8 mouse cellular contexts compared by ENCODE assay signal in the genomic region with DNA sequence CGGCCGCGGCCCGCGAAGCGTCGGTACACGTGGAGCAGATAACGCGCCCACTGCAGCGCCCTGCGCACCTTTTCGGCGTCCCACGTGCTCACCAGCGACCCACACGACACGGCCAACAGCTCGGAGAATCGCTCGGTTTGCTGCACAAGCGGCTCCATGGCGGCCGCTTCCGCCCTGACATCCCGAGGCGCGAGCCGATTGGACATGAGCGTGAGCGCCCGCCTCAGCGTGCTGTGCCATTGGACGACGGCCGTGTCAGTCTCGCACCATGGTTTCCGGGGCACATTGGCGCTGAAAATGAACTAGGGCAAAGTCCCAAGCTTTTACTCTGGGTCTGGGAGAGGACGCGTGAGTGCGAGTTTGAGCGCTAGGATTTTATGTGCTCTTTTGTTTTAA. TPM values are rescaled to one million over a fixed set of nuclear protein-coding genes. Genes with fewer than 3 reads are reported as not detected.
DNase-seq lines count a peak whose midpoint lies in the region; ATAC-seq and TF ChIP-seq lines count a peak whose summit lies in the region.

A gene (minus strand): TSS at position 171 of the 396 bp plus-strand sequence.

- no peak for TF ChIP-seq CTCF in lung, adult 2 months (IDR thresholded peaks at IDR 0.05; ENCODE audit: insufficient read depth, low read length)

- H3K9me3 ChIP-seq in ES-E14 (ENCODE audit: control insufficient read depth, insufficient read depth, low read depth, low read length): no peaks in the 10 kb centered on the region
- no peaks in the 10 kb centered on the region for H3K9me3 ChIP-seq in forebrain, embryonic 15.5 days

- H3K4me1 ChIP-seq in ES-E14 (ENCODE audit: control insufficient read depth in 2 of 2, insufficient read depth in 2 of 2, low read length in 2 of 2, poor library complexity in 1 of 2): 0 out of 4 replicates have a peak, but pooled peaks cover 0 to 3% of the 10 kb centered on the region in 2 experiments
- peaks cover 36% of the 10 kb centered on the region for H3K4me1 ChIP-seq in forebrain, embryonic 15.5 days
- peaks cover 5% of the 10 kb centered on the region for H3K4me1 ChIP-seq in lung, adult 2 months (ENCODE audit: control insufficient read depth, insufficient read depth, low read length)

- peak; percentile 81 for DNase-seq in ES-E14 (ENCODE audit: low read depth, low spot score)
- peak; percentile 96 for DNase-seq in cerebellum, adult 11-12 months
- DNase-seq in heart, postnatal 25 days (ENCODE audit: low spot score): peak; percentile 96
- peak; percentile 97 to 100 for DNase-seq in layer of hippocampus, adult 18-20 months (ENCODE audit: low spot score in 2 of 2)
- peak; percentile 99 for DNase-seq in lung, adult 2 months
- DNase-seq in thymus, adult 18-20 months: peak; percentile 88 to 93

- intact Hi-C loops in heart, postnatal 25 days (cut with DNase I): loop anchor here (10.0 kb wide), 1 partner anchor 113 kb away; no protein-coding TSS in a partner anchor

- peak; percentile 79; the same call in 1 of the 2 replicates for TF ChIP-seq POLR2A in lung, adult 2 months (IDR thresholded peaks at IDR 0.05; ENCODE audit: borderline replicate concordance, extremely low read depth, low read depth, low read length)

- under 1% methylated on average over 43 of the region's 43 CpGs for WGBS in forebrain, embryonic 15.5 days
- 0% methylated on average over 43 of the region's 43 CpGs for WGBS in lung, adult 2 months

- ATAC-seq in forebrain, embryonic 15.5 days (replicated peaks): peak; percentile 99
- ATAC-seq in neutrophil, adult 5-6 weeks (ENCODE audit: extremely low read depth, insufficient number of reproducible peaks, low FRiP score, poor library complexity, severe bottlenecking): peak; percentile 99

- H3K4me3 ChIP-seq in ES-E14 (ENCODE audit: insufficient read depth in 1 of 2, low read depth in 1 of 2, low read length in 2 of 2, poor library complexity in 1 of 2, severe bottlenecking in 1 of 2): peak within 1 kb of the TSS; percentile 88
- H3K4me3 ChIP-seq in forebrain, embryonic 15.5 days: peak within 1 kb of the TSS; percentile 95
- peak within 1 kb of the TSS; percentile 99 for H3K4me3 ChIP-seq in lung, adult 2 months (replicated peaks; ENCODE audit: extremely low read depth, low read depth, low read length)

- in situ Hi-C loops in ES-E14 (cut with MboI; ENCODE audit: low sequenced_read_pairs in 2 of 2, unreplicated experiment in 2 of 2): no loop called here

- peak within 1 kb of the TSS; percentile 92 for H3K4me2 ChIP-seq in forebrain, embryonic 15.5 days (replicated peaks)

- peak within 1 kb of the TSS; percentile 99 for H3K9ac ChIP-seq in ES-E14 (ENCODE audit: insufficient read depth, low read depth, low read length, poor library complexity, severe bottlenecking)
- peak within 1 kb of the TSS; percentile 91 for H3K9ac ChIP-seq in forebrain, embryonic 15.5 days (replicated peaks)

- H3K36me3 ChIP-seq in ES-E14 (ENCODE audit: control insufficient read depth, insufficient read depth, low read length, poor library complexity, severe bottlenecking): peaks cover under 1% of the 10 kb centered on the region; the same call in 1 of the 2 replicates
- H3K36me3 ChIP-seq in forebrain, embryonic 15.5 days: no peaks in the 10 kb centered on the region; the same call in 1 of the 2 replicates

- H3K27me3 ChIP-seq in forebrain, embryonic 15.5 days: no peaks in the 10 kb centered on the region

- H3K27ac ChIP-seq in ES-E14 (ENCODE audit: insufficient read depth, low read depth, low read length, poor library complexity, severe bottlenecking): peak within 1 kb of the TSS; percentile 99
- H3K27ac ChIP-seq in forebrain, embryonic 15.5 days (replicated peaks): peak within 1 kb of the TSS; percentile 100

TF ChIP-seq in ES-E14, 5 proteins besides CTCF, POLR2A, EP300 and RAD21:
- peak; percentile 86 for TF ChIP-seq CHD2 (IDR thresholded peaks at IDR 0.05; ENCODE audit: low read depth, low read length)
- TF ChIP-seq HCFC1 (IDR thresholded peaks at IDR 0.05; ENCODE audit: borderline replicate concordance, insufficient read depth, low read length): peak; percentile 58; the same call in 1 of the 2 replicates
- TF ChIP-seq MAFK (IDR thresholded peaks at IDR 0.05; ENCODE audit: insufficient read depth, low read depth, low read length): no peak

RNA-seq across cellular contexts. Expression of the gene that starts here (rescaled TPM):
- 4.9 and 8.6 TPM in 2 replicates for total RNA-seq in ES-E14 (2012; rRNA removed)
- polyA plus RNA-seq in forebrain, embryonic 15.5 days (2015; fragmentation: Nextera tagmentation; extraction: Ambion mirVana): 11.2 and 11.8 TPM in 2 replicates
- 1 to 10 TPM; 2.0 to 2.4 TPM for total RNA-seq in heart, postnatal 25 days (2021)
- 1 to 10 TPM; 3.7 to 4.1 TPM for total RNA-seq in layer of hippocampus, adult 18-20 months (2021)
- 5.5 and 5.7 TPM in 2 replicates for polyA plus RNA-seq in lung, adult 2 months (2012; rRNA removed)
- 2.1 and 4.1 TPM in 2 replicates for total RNA-seq in neutrophil, adult 5-6 weeks (2017)

Comparison
In these comparisons a context has a peak if more than half of its experiments do, and no peak if none do; other contexts are left out.
1. Peak in every context shown above with its lines: DNase-seq, ATAC-seq, H3K4me3 ChIP-seq and H3K27ac ChIP-seq.